Mouse (Mus musculus): Measurements from ENCODE around the gene Mecom. TPM values are rescaled to one million over a fixed set of nuclear protein-coding genes. Genes with fewer than 3 reads are reported as not detected.
"Not testable (repeated sequence)": the region's sequence is repeated elsewhere in the genome, so short reads cannot be mapped to it uniquely, and the experiment has no call there.

The Mecom gene
- polyA plus RNA-seq, 1 experiment, result 4.3 TPM

GRCm38 (mm10) chr3:30445970-30446442 lies 101.8 kb downstream of the Mecom start:
- 95% methylated on average over 6 of the region's 6 CpGs for WGBS
- TF ChIP-seq CTCF (IDR thresholded peaks at IDR 0.05; ENCODE audit: borderline replicate concordance, insufficient read depth, low read depth, low read length) (no peak), POLR2A (IDR thresholded peaks at IDR 0.05; ENCODE audit: borderline replicate concordance, insufficient read depth, low read length) (no peak)
- no peak for DNase-seq

GRCm38 (mm10) chr3:30445247-30445969 lies 102.4 kb downstream of the Mecom start:
- WGBS, result 96% methylated on average over 4 of the region's 4 CpGs
- Histone ChIP-seq H3K4me1 (ENCODE audit: control insufficient read depth, insufficient read depth, low read length) (no peaks in the 10 kb centered on the region), H3K4me3 (replicated peaks; ENCODE audit: insufficient read depth, low read depth, low read length) (no peak overlapping the region), H3K27ac (ENCODE audit: insufficient read depth, low read length) (no peak overlapping the region), H3K27me3 (ENCODE audit: control insufficient read depth, insufficient read depth, low read length) (no peaks in the 10 kb centered on the region)
- no peak for DNase-seq
- TF ChIP-seq CTCF (IDR thresholded peaks at IDR 0.05; ENCODE audit: borderline replicate concordance, insufficient read depth, low read depth, low read length), result no peak
- no peak for TF ChIP-seq POLR2A (IDR thresholded peaks at IDR 0.05; ENCODE audit: borderline replicate concordance, insufficient read depth, low read length)

More at GRCm38 (mm10) chr3:30445970-30446442, 101.8 kb downstream of the Mecom start:
- Histone ChIP-seq H3K27ac (ENCODE audit: insufficient read depth, low read length) (no peak overlapping the region), H3K4me3 (replicated peaks; ENCODE audit: insufficient read depth, low read depth, low read length) (no peak overlapping the region), H3K27me3 (ENCODE audit: control insufficient read depth, insufficient read depth, low read length) (no peaks in the 10 kb centered on the region), H3K4me1 (ENCODE audit: control insufficient read depth, insufficient read depth, low read length) (no peaks in the 10 kb centered on the region)

GRCm38 (mm10) chr3:30441646-30442045 lies 106.2 kb downstream of the Mecom start:
- H3K4me1 ChIP-seq (ENCODE audit: control insufficient read depth, insufficient read depth, low read length), result no peaks in the 10 kb centered on the region
- no peak overlapping the region for H3K4me3 ChIP-seq (replicated peaks; ENCODE audit: insufficient read depth, low read depth, low read length)
- no peak for DNase-seq
- TF ChIP-seq CTCF (IDR thresholded peaks at IDR 0.05; ENCODE audit: borderline replicate concordance, insufficient read depth, low read depth, low read length), result no peak
- TF ChIP-seq POLR2A (IDR thresholded peaks at IDR 0.05; ENCODE audit: borderline replicate concordance, insufficient read depth, low read length), result no peak
- H3K27ac ChIP-seq (ENCODE audit: insufficient read depth, low read length), result no peak overlapping the region
- H3K27me3 ChIP-seq (ENCODE audit: control insufficient read depth, insufficient read depth, low read length), result no peaks in the 10 kb centered on the region

GRCm38 (mm10) chr3:30438007-30438406 lies 109.8 kb downstream of the Mecom start:
- no peak for DNase-seq
- Histone ChIP-seq H3K27me3 (ENCODE audit: control insufficient read depth, insufficient read depth, low read length) (no peaks in the 10 kb centered on the region), H3K27ac (ENCODE audit: insufficient read depth, low read length) (no peak overlapping the region), H3K4me1 (ENCODE audit: control insufficient read depth, insufficient read depth, low read length) (no peaks in the 10 kb centered on the region), H3K4me3 (replicated peaks; ENCODE audit: insufficient read depth, low read depth, low read length) (no peak overlapping the region)
- TF ChIP-seq POLR2A (IDR thresholded peaks at IDR 0.05; ENCODE audit: borderline replicate concordance, insufficient read depth, low read length), result no peak
- no peak for TF ChIP-seq CTCF (IDR thresholded peaks at IDR 0.05; ENCODE audit: borderline replicate concordance, insufficient read depth, low read depth, low read length)
- WGBS, result 52% methylated on average over 7 of the region's 7 CpGs

DNA sequence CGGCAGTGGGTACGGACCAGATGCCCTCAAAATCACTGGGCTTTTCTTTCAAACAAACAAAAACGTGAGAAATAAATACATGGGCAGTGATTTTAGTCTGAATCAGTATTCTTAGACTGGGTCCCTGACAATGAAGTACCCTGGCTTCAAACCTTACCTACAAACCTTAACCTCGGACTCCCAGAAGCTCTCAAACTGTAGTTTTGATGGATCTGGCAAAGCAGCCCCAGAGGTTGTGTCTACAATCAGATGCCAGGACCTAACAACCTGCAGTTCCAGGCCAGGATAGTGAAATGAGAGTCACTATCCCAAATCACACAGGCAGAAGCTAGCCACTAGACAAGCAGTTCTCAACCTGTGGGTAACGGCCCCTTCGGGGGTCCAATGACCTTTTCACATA lies 111.2 kb downstream of the Mecom start:
- H3K27ac ChIP-seq (ENCODE audit: insufficient read depth, low read length), result no peak overlapping the region
- no peak for DNase-seq
- no peaks in the 10 kb centered on the region for H3K4me1 ChIP-seq (ENCODE audit: control insufficient read depth, insufficient read depth, low read length)
- TF ChIP-seq CTCF (IDR thresholded peaks at IDR 0.05; ENCODE audit: borderline replicate concordance, insufficient read depth, low read depth, low read length) (no peak), POLR2A (IDR thresholded peaks at IDR 0.05; ENCODE audit: borderline replicate concordance, insufficient read depth, low read length) (no peak)
- WGBS, result 90% methylated on average over 6 of the region's 6 CpGs
- no peaks in the 10 kb centered on the region for H3K27me3 ChIP-seq (ENCODE audit: control insufficient read depth, insufficient read depth, low read length)
- no peak overlapping the region for H3K4me3 ChIP-seq (replicated peaks; ENCODE audit: insufficient read depth, low read depth, low read length)

DNA sequence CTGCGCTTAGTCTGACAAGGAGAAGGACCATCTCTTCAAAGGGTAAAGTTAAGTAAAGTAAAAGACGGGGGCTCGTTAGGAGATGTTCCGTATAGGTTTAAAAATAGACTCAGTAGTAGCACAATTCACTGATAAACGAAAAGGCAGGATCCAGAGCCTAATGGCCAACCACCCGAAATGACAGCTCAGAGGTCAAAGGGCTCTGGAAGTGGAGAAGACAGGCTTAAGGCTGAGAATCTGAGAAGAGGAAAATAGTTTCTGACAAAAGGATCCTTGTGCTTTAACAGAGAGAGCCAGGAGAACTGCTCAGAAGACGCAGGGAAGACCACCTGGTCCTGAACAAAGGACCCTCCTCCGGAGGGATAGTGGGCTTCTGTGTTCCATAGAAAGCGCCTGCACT lies 111.7 kb downstream of the Mecom start:
- DNase-seq, result no peak
- no peaks in the 10 kb centered on the region for H3K27me3 ChIP-seq (ENCODE audit: control insufficient read depth, insufficient read depth, low read length)
- H3K4me3 ChIP-seq (replicated peaks; ENCODE audit: insufficient read depth, low read depth, low read length), result no peak overlapping the region
- no peak overlapping the region for H3K27ac ChIP-seq (ENCODE audit: insufficient read depth, low read length)
- no peaks in the 10 kb centered on the region for H3K4me1 ChIP-seq (ENCODE audit: control insufficient read depth, insufficient read depth, low read length)
- WGBS, result 75% methylated on average over 9 of the region's 9 CpGs
- TF ChIP-seq POLR2A (IDR thresholded peaks at IDR 0.05; ENCODE audit: borderline replicate concordance, insufficient read depth, low read length) (no peak), CTCF (IDR thresholded peaks at IDR 0.05; ENCODE audit: borderline replicate concordance, insufficient read depth, low read depth, low read length) (no peak)

GRCm38 (mm10) chr3:30428877-30429276 lies 118.9 kb downstream of the Mecom start:
- no peaks in the 10 kb centered on the region for H3K27me3 ChIP-seq (ENCODE audit: control insufficient read depth, insufficient read depth, low read length)
- no peaks in the 10 kb centered on the region for H3K4me1 ChIP-seq (ENCODE audit: control insufficient read depth, insufficient read depth, low read length)
- WGBS, result 44% methylated on average over 5 of the region's 5 CpGs
- no peak overlapping the region for H3K4me3 ChIP-seq (replicated peaks; ENCODE audit: insufficient read depth, low read depth, low read length)
- no peak for TF ChIP-seq POLR2A (IDR thresholded peaks at IDR 0.05; ENCODE audit: borderline replicate concordance, insufficient read depth, low read length)
- no peak for TF ChIP-seq CTCF (IDR thresholded peaks at IDR 0.05; ENCODE audit: borderline replicate concordance, insufficient read depth, low read depth, low read length)
- H3K27ac ChIP-seq (ENCODE audit: insufficient read depth, low read length), result no peak overlapping the region
- no peak for DNase-seq

- Histone ChIP-seq H3K27me3 (ENCODE audit: control insufficient read depth, insufficient read depth, low read length) (no peaks in the 10 kb centered on the region), H3K4me3 (replicated peaks; ENCODE audit: insufficient read depth, low read depth, low read length) (no peak overlapping the region), H3K4me1 (ENCODE audit: control insufficient read depth, insufficient read depth, low read length) (no peaks in the 10 kb centered on the region), H3K27ac (ENCODE audit: insufficient read depth, low read length) (no peak overlapping the region)
- WGBS, result 85% methylated on average over 5 of the region's 5 CpGs
- TF ChIP-seq CTCF (IDR thresholded peaks at IDR 0.05; ENCODE audit: borderline replicate concordance, insufficient read depth, low read depth, low read length), result no peak
- no peak for TF ChIP-seq POLR2A (IDR thresholded peaks at IDR 0.05; ENCODE audit: borderline replicate concordance, insufficient read depth, low read length)
- DNase-seq, result no peak
These were observed 123.8 kb downstream of the Mecom start for GRCm38 (mm10) chr3:30424036-30424435.

DNA sequence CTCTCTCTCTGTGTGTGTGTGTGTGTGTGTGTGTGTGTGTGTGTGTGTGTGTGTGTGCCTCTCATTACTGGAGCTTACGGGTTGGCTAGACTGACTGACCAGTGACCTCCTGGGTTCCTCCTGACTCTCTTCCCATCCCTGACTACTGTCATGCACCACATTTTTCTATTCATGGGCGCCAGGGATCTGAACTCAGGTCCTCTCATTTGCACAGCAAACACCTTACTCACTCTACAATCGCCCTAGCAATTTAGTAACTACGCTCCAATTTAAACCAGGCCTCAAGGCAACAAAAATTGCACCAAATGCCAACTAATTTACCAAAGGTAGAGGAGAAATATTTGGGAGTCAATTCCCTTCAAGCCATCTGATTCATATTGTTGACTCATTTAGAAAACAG lies 125.9 kb downstream of the Mecom start:
- not testable (repeated sequence) for H3K4me1 ChIP-seq (ENCODE audit: control insufficient read depth, insufficient read depth, low read length); H3K4me3 ChIP-seq (replicated peaks; ENCODE audit: insufficient read depth, low read depth, low read length); H3K27ac ChIP-seq (ENCODE audit: insufficient read depth, low read length); H3K27me3 ChIP-seq (ENCODE audit: control insufficient read depth, insufficient read depth, low read length); DNase-seq
- WGBS, result 84% methylated on average over 4 of the region's 4 CpGs
